Mouse (Mus musculus): ENCODE data around the gene Neu2.

DNA sequence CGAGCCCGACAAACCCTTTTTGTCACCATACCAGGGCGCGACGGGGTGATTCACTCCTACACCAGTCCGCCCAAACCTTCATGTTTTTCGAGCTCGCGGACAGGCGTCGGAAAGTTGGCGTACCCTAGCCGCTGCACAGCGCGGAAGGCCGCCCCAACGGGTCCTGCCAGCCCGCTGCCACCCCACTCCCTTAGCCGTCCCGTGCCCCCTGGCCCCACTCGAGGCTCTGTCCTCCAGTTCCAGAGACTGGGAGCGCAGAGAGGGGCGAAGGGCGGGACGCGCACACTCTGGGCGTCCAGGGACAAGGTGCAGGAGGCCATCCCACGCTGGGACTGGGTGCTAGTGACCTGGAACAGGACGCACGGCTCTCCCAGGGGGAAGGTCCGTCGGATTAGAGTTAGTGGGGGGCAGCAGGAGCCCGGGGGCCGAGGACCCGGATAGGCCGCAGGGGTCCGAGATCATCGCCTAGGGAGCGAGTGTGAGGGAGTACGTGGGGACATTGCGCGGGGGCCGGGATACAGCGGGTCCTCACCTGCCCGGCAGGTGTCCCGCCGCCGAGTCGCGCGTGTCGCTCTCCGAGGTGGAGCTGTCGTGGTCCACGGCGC, at the start of gene Neu2:
- TF ChIP-seq CTCF (IDR thresholded peaks at IDR 0.05; ENCODE audit: extremely low read depth, insufficient read depth, low read length) (no peak), POLR2A (IDR thresholded peaks at IDR 0.05; ENCODE audit: extremely low read depth, insufficient read depth, low read length) (no peak)
